Mouse (Mus musculus) C2C12 (cell line): ENCODE results near the gene Gm21256. TPM values are rescaled to one million over a fixed set of nuclear protein-coding genes. Genes with fewer than 3 reads are reported as not detected.
"Not testable (repeated sequence)": the region's sequence is repeated elsewhere in the genome, so short reads cannot be mapped to it uniquely, and the experiment has no call there.

Source experiments
- H3K27me3 ChIP-seq: one replicate; pipeline ENCODE4 v1.6.1; 2011; ENCODE audit not compliant: control insufficient read depth, insufficient read depth, insufficient read length
- H3K36me3 ChIP-seq: one replicate; pipeline ENCODE4 v1.6.1; 2011; ENCODE audit not compliant: control insufficient read depth, insufficient read depth
- H3K4me3 ChIP-seq: one replicate; pipeline ENCODE4 v1.5.1; 2011; ENCODE audit warnings: mild to moderate bottlenecking, control low read depth; ENCODE audit not compliant: poor library complexity, insufficient read depth, severe bottlenecking
- H3K79me2 ChIP-seq: one replicate; pipeline ENCODE4 v1.6.1; 2011; ENCODE audit not compliant: control insufficient read depth, insufficient read depth
- H3K79me3 ChIP-seq: one replicate; pipeline ENCODE4 v1.6.1; 2011; ENCODE audit warnings: low read depth, control low read depth
- H3ac ChIP-seq: one replicate; pipeline ENCODE3; 2011; ENCODE audit warnings: low read depth; ENCODE audit not compliant: control insufficient read depth, insufficient read length
- long read RNA-seq, 2 experiments: library from polyadenylated mRNA; unstranded; transcript quantifications; one replicate each; pipeline ENCODE4 v2.0.0; 2019 to 2020
- polyA plus RNA-seq: library from polyadenylated mRNA; unstranded; fragments of >200 nt; fragmentation: generic; extraction: Trizol; gene quantifications from one replicate; pipeline ENCODE4 v1.2.1, GENCODE M21; 2012; ENCODE audit warnings: missing spikeins

Gm21256 gene
- not detected for polyA plus RNA-seq
- long read RNA-seq, experiment 1, result 0 reads
- long read RNA-seq, experiment 2, result 0 reads

DNA sequence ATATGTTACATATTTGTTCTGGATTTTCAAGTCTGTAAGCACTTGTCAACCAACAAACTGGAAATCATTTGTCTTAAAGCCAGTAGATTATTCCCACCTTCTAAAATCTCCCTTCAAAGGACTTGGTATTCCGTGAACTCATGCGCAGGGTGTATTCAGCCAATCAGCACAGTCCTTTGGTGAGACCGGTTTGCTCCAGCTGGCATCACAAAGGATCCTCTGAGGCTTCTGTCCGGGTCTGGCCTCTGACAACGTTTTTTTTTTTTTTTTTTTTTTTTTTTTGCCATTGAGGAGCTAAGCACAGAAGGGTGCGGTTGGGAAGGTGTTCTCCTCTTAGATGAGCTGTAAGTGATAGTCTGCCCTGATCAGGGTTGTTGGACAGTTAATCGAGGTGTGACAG, at the start of gene Gm21256:
Gene Gm21256 (plus strand): TSS at position 301 of the 400 bp plus-strand sequence.
- H3ac ChIP-seq, H3K27me3 ChIP-seq, H3K36me3 ChIP-seq, H3K79me2 ChIP-seq, H3K79me3 ChIP-seq, H3K4me3 ChIP-seq: not testable (repeated sequence)

Other genes with a start within 250 kb of the Gm21256 start
- gene Gm21170, start 240.1 kb downstream of the Gm21256 start, polyA plus RNA-seq, result not detected